Mouse (Mus musculus): ENCODE measurements around the gene Mus81. TPM values are rescaled to one million over a fixed set of nuclear protein-coding genes. Genes with fewer than 3 reads are reported as not detected.
"Not testable (repeated sequence)": the region's sequence is repeated elsewhere in the genome, so short reads cannot be mapped to it uniquely, and the experiment has no call there.

The Mus81 gene
- polyA plus RNA-seq, 1 experiment: 41.5 TPM

DNA sequence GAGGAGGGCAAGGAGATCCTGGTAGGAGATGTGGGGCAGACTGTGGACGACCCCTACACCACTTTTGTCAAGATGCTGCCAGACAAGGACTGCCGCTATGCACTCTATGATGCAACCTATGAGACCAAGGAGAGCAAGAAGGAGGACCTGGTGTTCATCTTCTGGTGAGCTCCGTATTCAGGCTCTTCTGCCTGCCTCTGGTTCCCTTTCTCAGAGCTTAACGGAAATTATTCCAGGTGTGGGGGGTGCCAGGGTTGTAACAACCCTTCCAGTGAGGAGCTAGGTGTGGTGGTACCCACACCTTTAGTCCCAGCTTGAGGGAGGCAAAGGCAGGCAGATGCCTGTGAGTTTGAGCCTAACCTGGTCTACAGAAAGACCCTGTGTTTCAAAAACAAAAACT lies 4.4 kb upstream of the Mus81 start:
- Histone ChIP-seq H3K36me3 (ENCODE audit: control insufficient read depth, insufficient read depth, low read length) (peaks cover 39% of the 10 kb centered on the region), H3K4me3 (ENCODE audit: extremely low read depth, insufficient read depth, insufficient read length) (no peak overlapping the region), H3K27ac (ENCODE audit: insufficient read depth, low read length) (no peak overlapping the region), H3K4me1 (ENCODE audit: control insufficient read depth, insufficient read depth, insufficient read length) (no peaks in the 10 kb centered on the region), H3K27me3 (ENCODE audit: control insufficient read depth, insufficient read depth, low read length) (no peaks in the 10 kb centered on the region)
- 81% methylated on average over 4 of the region's 4 CpGs for WGBS
- DNase-seq (ENCODE audit: low read depth in 1 of 2, low spot score in 2 of 2): no peak
- TF ChIP-seq CTCF (IDR thresholded peaks at IDR 0.05; ENCODE audit: extremely low read depth, insufficient read depth, insufficient read length, insufficient replicate concordance): no peak
- TF ChIP-seq POLR2A (IDR thresholded peaks at IDR 0.05; ENCODE audit: low read depth, low read length): no peak

DNA sequence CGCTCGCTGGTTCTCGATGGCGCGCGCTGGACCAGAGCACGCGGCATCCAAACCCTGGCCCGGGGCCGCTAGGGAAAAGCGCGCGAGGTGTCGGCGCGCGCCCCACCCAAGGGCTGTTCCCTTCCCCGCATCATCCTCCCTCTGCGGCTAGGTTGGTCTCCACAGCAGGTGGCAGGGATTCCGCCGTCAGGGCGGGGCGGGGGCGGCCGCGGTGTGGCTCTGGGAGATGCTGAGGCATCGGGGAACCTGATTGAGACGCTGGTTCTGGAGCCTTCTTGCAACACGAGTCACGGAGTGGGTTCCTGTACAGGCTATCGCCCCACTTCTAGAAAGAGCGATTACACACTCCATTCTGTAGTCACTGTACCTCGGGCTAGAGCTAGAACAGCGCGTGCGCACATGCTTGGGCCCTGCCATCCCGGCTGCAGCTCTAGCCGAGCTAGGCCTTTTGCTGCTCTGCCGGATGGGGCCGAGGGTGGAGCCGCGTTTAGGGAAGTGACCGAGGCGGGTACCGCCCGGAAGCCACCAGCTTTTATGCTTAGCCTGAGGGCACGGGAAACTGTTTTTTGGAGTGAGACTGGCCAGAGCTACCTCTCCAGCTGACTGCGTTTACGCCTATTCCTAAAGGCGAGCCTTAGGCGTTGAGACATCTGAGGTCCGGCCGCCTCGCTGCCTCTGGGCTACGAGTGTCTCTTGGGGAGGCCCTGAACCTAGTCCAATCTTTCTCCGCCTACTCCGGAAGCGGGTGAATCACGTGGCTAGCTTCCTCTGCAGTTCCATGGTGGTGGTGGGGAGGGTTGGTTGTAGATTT lies 2.9 kb upstream of the Mus81 start:
- Histone ChIP-seq H3K27me3 (ENCODE audit: control insufficient read depth, insufficient read depth, low read length) (no peaks in the 10 kb centered on the region), H3K36me3 (ENCODE audit: control insufficient read depth, insufficient read depth, low read length) (peaks cover 26% of the 10 kb centered on the region), H3K4me1 (ENCODE audit: control insufficient read depth, insufficient read depth, insufficient read length) (peaks cover 8% of the 10 kb centered on the region; the same call in 1 of the 2 replicates), H3K4me3 (ENCODE audit: extremely low read depth, insufficient read depth, insufficient read length) (peak overlapping the region; percentile 72), H3K27ac (ENCODE audit: insufficient read depth, low read length) (peak overlapping the region; percentile 97)
- DNase-seq (ENCODE audit: low read depth in 1 of 2, low spot score in 2 of 2): peak; percentile 87 to 89
- TF ChIP-seq POLR2A (IDR thresholded peaks at IDR 0.05; ENCODE audit: low read depth, low read length) (peak; percentile 30), CTCF (IDR thresholded peaks at IDR 0.05; ENCODE audit: extremely low read depth, insufficient read depth, insufficient read length, insufficient replicate concordance) (no peak)
- under 1% methylated on average over 59 of the region's 59 CpGs for WGBS

DNA sequence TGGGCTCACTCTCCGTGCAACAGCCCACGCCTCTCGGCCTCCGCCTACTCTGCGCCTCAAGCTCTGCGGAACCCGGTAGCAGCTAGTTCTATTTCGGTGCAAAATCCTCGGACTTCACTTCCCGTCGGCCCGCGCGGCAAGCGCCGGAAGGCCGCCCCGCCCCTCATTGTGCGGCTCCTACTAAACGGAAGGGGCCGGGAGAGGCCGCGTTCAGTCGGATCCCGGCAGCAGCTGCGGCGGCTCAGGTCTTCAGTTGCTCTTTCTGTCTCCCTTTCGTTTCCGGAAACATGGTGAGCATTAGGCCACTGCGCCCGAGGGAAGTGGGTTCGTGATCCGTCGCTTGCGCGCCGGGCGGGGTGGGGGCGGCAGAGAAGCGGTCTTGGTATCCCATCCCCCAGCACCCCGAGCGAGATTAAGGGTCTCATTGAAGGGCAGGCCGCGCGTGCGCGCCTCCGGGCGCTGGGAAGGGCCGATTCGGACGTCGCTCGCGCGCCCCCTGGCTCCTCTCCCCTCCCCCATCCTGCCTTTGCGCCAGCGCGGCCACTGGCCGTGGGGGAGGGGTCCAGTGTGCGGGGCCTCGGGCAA lies 2.2 kb upstream of the Mus81 start, which contains the start of gene Cfl1:
TSS of gene Cfl1 (plus strand) at position 143 of the 585 bp plus-strand sequence.
- peaks cover 25% of the 10 kb centered on the region for H3K36me3 ChIP-seq (ENCODE audit: control insufficient read depth, insufficient read depth, low read length)
- H3K4me1 ChIP-seq (ENCODE audit: control insufficient read depth, insufficient read depth, insufficient read length): peaks cover 8% of the 10 kb centered on the region; the same call in 1 of the 2 replicates
- WGBS: 1% methylated on average over 62 of the region's 62 CpGs

DNA sequence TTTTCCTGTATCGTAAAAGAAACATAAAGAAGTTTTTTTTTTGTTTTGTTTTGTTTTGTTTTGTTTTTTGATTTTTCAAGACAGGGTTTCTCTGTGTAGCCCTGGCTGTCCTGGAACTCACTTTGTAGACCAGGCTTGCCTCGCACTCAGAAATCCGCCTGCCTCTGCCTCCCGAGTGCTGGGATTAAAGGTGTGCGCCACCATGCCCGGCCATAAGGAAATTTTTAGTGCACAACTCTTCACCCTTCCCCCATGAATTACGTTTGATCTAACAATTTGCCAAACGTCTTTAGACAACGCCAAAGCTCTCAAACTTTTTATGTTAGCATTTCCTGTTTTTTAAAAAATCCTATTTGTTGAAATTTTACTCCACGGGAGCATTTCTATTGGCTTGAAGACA lies 1.5 kb upstream of the Mus81 start:
- H3K27me3 ChIP-seq (ENCODE audit: control insufficient read depth, insufficient read depth, low read length); H3K4me1 ChIP-seq (ENCODE audit: control insufficient read depth, insufficient read depth, insufficient read length); H3K4me3 ChIP-seq (ENCODE audit: extremely low read depth, insufficient read depth, insufficient read length); DNase-seq (ENCODE audit: low read depth in 1 of 2, low spot score in 2 of 2): not testable (repeated sequence)
- H3K27ac ChIP-seq (ENCODE audit: insufficient read depth, low read length): peak overlapping the region; percentile 78
- WGBS: 21% methylated on average over 10 of the region's 10 CpGs
- peaks cover 24% of the 10 kb centered on the region for H3K36me3 ChIP-seq (ENCODE audit: control insufficient read depth, insufficient read depth, low read length)

More for the DNA sequence above, 2.2 kb upstream of the Mus81 start, which contains the start of gene Cfl1:
- Histone ChIP-seq H3K27me3 (ENCODE audit: control insufficient read depth, insufficient read depth, low read length) (no peaks in the 10 kb centered on the region), H3K27ac (ENCODE audit: insufficient read depth, low read length) (peak within 1 kb of the TSS; percentile 99), H3K4me3 (ENCODE audit: extremely low read depth, insufficient read depth, insufficient read length) (peak within 1 kb of the TSS; percentile 73)
- TF ChIP-seq POLR2A (IDR thresholded peaks at IDR 0.05; ENCODE audit: low read depth, low read length) (peak; percentile 96), CTCF (IDR thresholded peaks at IDR 0.05; ENCODE audit: extremely low read depth, insufficient read depth, insufficient read length, insufficient replicate concordance) (no peak)
- DNase-seq (ENCODE audit: low read depth in 1 of 2, low spot score in 2 of 2): peak; percentile 88 to 95

DNA sequence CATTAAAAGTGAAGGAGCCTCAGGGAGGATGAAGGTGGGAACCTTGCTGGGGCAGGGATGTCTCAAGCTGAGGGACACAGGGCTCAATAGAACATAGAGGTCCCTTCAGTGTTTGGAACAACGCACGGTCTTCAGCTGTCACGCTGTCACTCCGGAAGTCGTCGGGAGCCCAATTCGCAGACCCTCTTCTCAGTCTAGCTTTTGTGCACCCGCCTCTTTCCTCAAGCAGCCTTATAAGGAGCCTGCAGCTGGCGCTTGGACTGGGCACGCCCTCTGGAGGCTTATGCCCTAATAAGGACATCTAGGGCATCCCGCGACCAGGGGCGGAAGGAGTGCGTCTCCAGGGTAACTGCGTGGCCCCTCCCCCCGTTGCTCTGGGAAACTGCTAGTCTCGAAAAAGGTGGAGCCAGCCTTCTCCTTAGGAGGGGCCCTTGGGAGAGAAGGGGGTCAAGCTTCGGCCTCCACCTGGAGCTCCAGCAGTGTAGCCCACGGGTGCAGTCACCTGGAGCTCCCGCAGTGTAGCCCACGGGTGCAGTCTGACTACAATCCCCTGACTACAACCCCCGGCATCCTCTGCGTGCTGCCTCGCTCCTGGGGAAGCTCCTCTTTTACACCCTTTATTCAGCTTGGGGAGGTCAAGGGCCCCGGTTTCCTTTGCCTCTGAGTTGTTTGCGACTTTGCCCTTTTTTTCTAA lies 823 bp upstream of the Mus81 start:
- DNase-seq (ENCODE audit: low read depth in 1 of 2, low spot score in 2 of 2): peak; percentile 94 to 98
- Histone ChIP-seq H3K4me3 (ENCODE audit: extremely low read depth, insufficient read depth, insufficient read length) (peak overlapping the region; percentile 73), H3K36me3 (ENCODE audit: control insufficient read depth, insufficient read depth, low read length) (peaks cover 22% of the 10 kb centered on the region), H3K4me1 (ENCODE audit: control insufficient read depth, insufficient read depth, insufficient read length) (peaks cover 8% of the 10 kb centered on the region; the same call in 1 of the 2 replicates), H3K27me3 (ENCODE audit: control insufficient read depth, insufficient read depth, low read length) (no peaks in the 10 kb centered on the region), H3K27ac (ENCODE audit: insufficient read depth, low read length) (peak overlapping the region; percentile 99)
- TF ChIP-seq CTCF (IDR thresholded peaks at IDR 0.05; ENCODE audit: extremely low read depth, insufficient read depth, insufficient read length, insufficient replicate concordance) (no peak), POLR2A (IDR thresholded peaks at IDR 0.05; ENCODE audit: low read depth, low read length) (peak; percentile 94)
- whole genome bisulfite sequencing: under 1% methylated on average over 26 of the region's 26 CpGs

DNA sequence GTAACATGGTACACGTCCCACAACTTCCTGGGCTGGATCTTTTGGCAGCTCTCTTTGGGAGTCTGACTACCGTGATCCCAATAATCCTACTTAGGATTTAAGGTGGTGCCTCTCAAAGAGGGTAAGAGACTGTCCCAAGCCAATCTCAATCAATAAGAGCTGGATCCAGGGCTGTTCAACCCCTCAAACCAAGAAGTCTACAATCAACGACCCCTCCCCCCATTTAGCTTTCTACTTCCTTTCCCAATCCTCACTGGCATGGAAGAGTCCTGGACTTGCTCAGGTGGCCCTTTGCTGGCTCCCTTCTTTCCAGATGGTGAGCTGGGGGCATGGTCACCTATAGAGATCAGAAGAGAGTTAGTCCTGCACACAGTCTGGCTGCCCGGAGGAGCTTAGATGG lies 1.4 kb downstream of the Mus81 start:
- DNase-seq (ENCODE audit: low read depth in 1 of 2, low spot score in 2 of 2): no peak
- Histone ChIP-seq H3K27me3 (ENCODE audit: control insufficient read depth, insufficient read depth, low read length) (no peaks in the 10 kb centered on the region), H3K36me3 (ENCODE audit: control insufficient read depth, insufficient read depth, low read length) (peaks cover 24% of the 10 kb centered on the region), H3K4me1 (ENCODE audit: control insufficient read depth, insufficient read depth, insufficient read length) (peaks cover 8% of the 10 kb centered on the region; the same call in 1 of the 2 replicates), H3K4me3 (ENCODE audit: extremely low read depth, insufficient read depth, insufficient read length) (no peak overlapping the region), H3K27ac (ENCODE audit: insufficient read depth, low read length) (no peak overlapping the region)
- WGBS: 87% methylated on average over 4 of the region's 4 CpGs
- no peak for TF ChIP-seq POLR2A (IDR thresholded peaks at IDR 0.05; ENCODE audit: low read depth, low read length)
- no peak for TF ChIP-seq CTCF (IDR thresholded peaks at IDR 0.05; ENCODE audit: extremely low read depth, insufficient read depth, insufficient read length, insufficient replicate concordance)
